Mouse (Mus musculus): ENCODE measurements around the gene F10. TPM values are rescaled to one million over a fixed set of nuclear protein-coding genes. Genes with fewer than 3 reads are reported as not detected.

Gene F10
- polyA plus RNA-seq, 1 experiment = not detected

- TF ChIP-seq TCF3 (IDR thresholded peaks at IDR 0.05; ENCODE audit: insufficient read length, low read depth) = no peak
- no peak for TF ChIP-seq USF1 (IDR thresholded peaks at IDR 0.05; ENCODE audit: low read depth)
- no peak for TF ChIP-seq CEBPB (IDR thresholded peaks at IDR 0.05; ENCODE audit: insufficient read depth, poor library complexity, severe bottlenecking)
- TF ChIP-seq MYOD1 (IDR thresholded peaks at IDR 0.05; ENCODE audit: control insufficient read depth in 1 of 3, insufficient read length in 2 of 3, low read depth in 2 of 3) = no peak
- no peak for TF ChIP-seq POLR2A (IDR thresholded peaks at IDR 0.05; ENCODE audit: insufficient read length, low read depth)
- TF ChIP-seq REST (IDR thresholded peaks at IDR 0.05; ENCODE audit: insufficient read depth, insufficient read length) = no peak
- no peak for TF ChIP-seq TCF12 (IDR thresholded peaks at IDR 0.05; ENCODE audit: insufficient read depth, poor library complexity, severe bottlenecking)
- TF ChIP-seq MAX (IDR thresholded peaks at IDR 0.05; ENCODE audit: low read depth) = no peak
- TF ChIP-seq MYOG (IDR thresholded peaks at IDR 0.05; ENCODE audit: control insufficient read depth in 1 of 3, insufficient read depth in 1 of 3, insufficient read length in 2 of 3, low read depth in 2 of 3) = no peak
- TF ChIP-seq E2F4 (IDR thresholded peaks at IDR 0.05; ENCODE audit: insufficient read depth) = no peak
- no peak for TF ChIP-seq SRF (IDR thresholded peaks at IDR 0.05; ENCODE audit: control insufficient read depth, insufficient read length, low read depth)
- TF ChIP-seq POLR2AphosphoS2 (IDR thresholded peaks at IDR 0.05; ENCODE audit: insufficient read length, low read depth) = no peak
- Histone ChIP-seq H3K36me3 (ENCODE audit: control insufficient read depth, insufficient read depth) (no peaks in the 10 kb centered on the region), H3ac (ENCODE audit: control insufficient read depth, insufficient read length) (no peak overlapping the region)
These were observed 26.8 kb upstream of the F10 start for GRCm38 (mm10) chr8:13010313-13010712.

GRCm38 (mm10) chr8:13019560-13019959 is 17.5 kb upstream of the F10 start:
- H3K27me3 ChIP-seq (ENCODE audit: control insufficient read depth, insufficient read depth, insufficient read length) = peaks cover 33% of the 10 kb centered on the region
- H3K4me3 ChIP-seq = no peak overlapping the region
- no peaks in the 10 kb centered on the region for H3K79me2 ChIP-seq (ENCODE audit: control insufficient read depth, insufficient read depth)
- TF ChIP-seq MYOG (IDR thresholded peaks at IDR 0.05; ENCODE audit: control insufficient read depth in 1 of 3, insufficient read depth in 1 of 3, insufficient read length in 2 of 3, low read depth in 2 of 3) = no peak
- no peak for TF ChIP-seq USF1 (IDR thresholded peaks at IDR 0.05; ENCODE audit: low read depth)
- no peak for TF ChIP-seq MAX (IDR thresholded peaks at IDR 0.05; ENCODE audit: low read depth)
- TF ChIP-seq REST (IDR thresholded peaks at IDR 0.05; ENCODE audit: insufficient read depth, insufficient read length) = no peak
- H3K36me3 ChIP-seq (ENCODE audit: control insufficient read depth, insufficient read depth) = no peaks in the 10 kb centered on the region
- H3ac ChIP-seq (ENCODE audit: control insufficient read depth, insufficient read length) = no peak overlapping the region
- no peak overlapping the region for H3K4me2 ChIP-seq (ENCODE audit: low read depth)

More at GRCm38 (mm10) chr8:13010313-13010712, 26.8 kb upstream of the F10 start:
- Histone ChIP-seq H3K4me3 (no peak overlapping the region), H3K4me2 (ENCODE audit: low read depth) (no peak overlapping the region), H3K27me3 (ENCODE audit: control insufficient read depth, insufficient read depth, insufficient read length) (peaks cover 10% of the 10 kb centered on the region), H3K79me2 (ENCODE audit: control insufficient read depth, insufficient read depth) (no peaks in the 10 kb centered on the region)

- Histone ChIP-seq H3K79me2 (ENCODE audit: control insufficient read depth, insufficient read depth) (no peaks in the 10 kb centered on the region), H3K4me3 (no peak overlapping the region), H3K4me2 (ENCODE audit: low read depth) (no peak overlapping the region), H3K27me3 (ENCODE audit: control insufficient read depth, insufficient read depth, insufficient read length) (peaks cover 41% of the 10 kb centered on the region), H3ac (ENCODE audit: control insufficient read depth, insufficient read length) (no peak overlapping the region), H3K36me3 (ENCODE audit: control insufficient read depth, insufficient read depth) (no peaks in the 10 kb centered on the region)
- TF ChIP-seq E2F4 (IDR thresholded peaks at IDR 0.05; ENCODE audit: insufficient read depth) = no peak
- no peak for TF ChIP-seq CEBPB (IDR thresholded peaks at IDR 0.05; ENCODE audit: insufficient read depth, poor library complexity, severe bottlenecking)
- TF ChIP-seq TCF12 (IDR thresholded peaks at IDR 0.05; ENCODE audit: insufficient read depth, poor library complexity, severe bottlenecking) = no peak
- no peak for TF ChIP-seq SRF (IDR thresholded peaks at IDR 0.05; ENCODE audit: control insufficient read depth, insufficient read length, low read depth)
- no peak for TF ChIP-seq REST (IDR thresholded peaks at IDR 0.05; ENCODE audit: insufficient read depth, insufficient read length)
- TF ChIP-seq POLR2AphosphoS2 (IDR thresholded peaks at IDR 0.05; ENCODE audit: insufficient read length, low read depth) = no peak
- TF ChIP-seq MYOG (IDR thresholded peaks at IDR 0.05; ENCODE audit: control insufficient read depth in 1 of 3, insufficient read depth in 1 of 3, insufficient read length in 2 of 3, low read depth in 2 of 3) = no peak
These were observed 15.3 kb upstream of the F10 start for GRCm38 (mm10) chr8:13021830-13022229.

- no peaks in the 10 kb centered on the region for H3K79me2 ChIP-seq (ENCODE audit: control insufficient read depth, insufficient read depth)
- H3K4me3 ChIP-seq = no peak within 1 kb of the TSS
- no peaks in the 10 kb centered on the region for H3K36me3 ChIP-seq (ENCODE audit: control insufficient read depth, insufficient read depth)
- no peak within 1 kb of the TSS for H3K4me2 ChIP-seq (ENCODE audit: low read depth)
- H3ac ChIP-seq (ENCODE audit: control insufficient read depth, insufficient read length) = no peak within 1 kb of the TSS
- TF ChIP-seq CEBPB (IDR thresholded peaks at IDR 0.05; ENCODE audit: insufficient read depth, poor library complexity, severe bottlenecking) = no peak
- TF ChIP-seq POLR2A (IDR thresholded peaks at IDR 0.05; ENCODE audit: insufficient read length, low read depth) = no peak
- TF ChIP-seq SRF (IDR thresholded peaks at IDR 0.05; ENCODE audit: control insufficient read depth, insufficient read length, low read depth) = no peak
- peaks cover 22% of the 10 kb centered on the region for H3K27me3 ChIP-seq (ENCODE audit: control insufficient read depth, insufficient read depth, insufficient read length)
These were observed 11.5 kb upstream of the F10 start, which contains the start of gene F7 for GRCm38 (mm10) chr8:13025487-13026224. Gene F7 (plus strand): TSS chr8:13026034.

GRCm38 (mm10) chr8:13027615-13028014 is 9.5 kb upstream of the F10 start:
- Histone ChIP-seq H3ac (ENCODE audit: control insufficient read depth, insufficient read length) (no peak overlapping the region), H3K36me3 (ENCODE audit: control insufficient read depth, insufficient read depth) (no peaks in the 10 kb centered on the region), H3K4me3 (no peak overlapping the region), H3K79me2 (ENCODE audit: control insufficient read depth, insufficient read depth) (no peaks in the 10 kb centered on the region), H3K4me2 (ENCODE audit: low read depth) (no peak overlapping the region), H3K27me3 (ENCODE audit: control insufficient read depth, insufficient read depth, insufficient read length) (peaks cover 33% of the 10 kb centered on the region)
- TF ChIP-seq POLR2AphosphoS2 (IDR thresholded peaks at IDR 0.05; ENCODE audit: insufficient read length, low read depth) (no peak), SRF (IDR thresholded peaks at IDR 0.05; ENCODE audit: control insufficient read depth, insufficient read length, low read depth) (no peak), MYOD1 (IDR thresholded peaks at IDR 0.05; ENCODE audit: control insufficient read depth in 1 of 3, insufficient read length in 2 of 3, low read depth in 2 of 3) (no peak), USF1 (IDR thresholded peaks at IDR 0.05; ENCODE audit: low read depth) (no peak), E2F4 (IDR thresholded peaks at IDR 0.05; ENCODE audit: insufficient read depth) (no peak), REST (IDR thresholded peaks at IDR 0.05; ENCODE audit: insufficient read depth, insufficient read length) (no peak), MAX (IDR thresholded peaks at IDR 0.05; ENCODE audit: low read depth) (no peak), POLR2A (IDR thresholded peaks at IDR 0.05; ENCODE audit: insufficient read length, low read depth) (no peak), TCF3 (IDR thresholded peaks at IDR 0.05; ENCODE audit: insufficient read length, low read depth) (no peak), TCF12 (IDR thresholded peaks at IDR 0.05; ENCODE audit: insufficient read depth, poor library complexity, severe bottlenecking) (no peak), CEBPB (IDR thresholded peaks at IDR 0.05; ENCODE audit: insufficient read depth, poor library complexity, severe bottlenecking) (no peak), MYOG (IDR thresholded peaks at IDR 0.05; ENCODE audit: control insufficient read depth in 1 of 3, insufficient read depth in 1 of 3, insufficient read length in 2 of 3, low read depth in 2 of 3) (no peak)
